Mouse (Mus musculus) MEL (cell line): Measurements from ENCODE around the gene Atp6v1b1. TPM values are rescaled to one million over a fixed set of nuclear protein-coding genes. Genes with fewer than 3 reads are reported as not detected.

Source experiments
- DNase-seq: peaks from one replicate; pipeline ENCODE4 v3.0.0; 2011; ENCODE audit warnings: low read depth, low spot score
- H3K27ac ChIP-seq: 2 replicates; pipeline ENCODE4 v1.5.1; 2012; ENCODE audit warnings: low read depth, mild to moderate bottlenecking, control low read depth, low read length, moderate library complexity; ENCODE audit not compliant: control insufficient read depth
- H3K27me3 ChIP-seq, 2 experiments: fragments of 150-350 bp in 1 of 2; sonication (generic) in 1 of 2; 2 replicates each; pipeline ENCODE4 v1.6.1; 2012; ENCODE audit warnings: low read length in 2 of 2, mild to moderate bottlenecking in 2 of 2, improper control_type of control experiment in 1 of 2, moderate library complexity in 1 of 2; ENCODE audit not compliant: insufficient read depth in 2 of 2, control insufficient read depth in 1 of 2
- H3K36me3 ChIP-seq, 2 experiments: 2 replicates each; pipeline ENCODE4 v1.6.1; 2012 to 2014; ENCODE audit warnings: low read length in 2 of 2, improper control_type of control experiment in 1 of 2, inconsistent platforms in 1 of 2, mild to moderate bottlenecking in 1 of 2; ENCODE audit not compliant: insufficient read depth in 2 of 2, control insufficient read depth in 1 of 2
- H3K4me1 ChIP-seq, 2 experiments: fragments of 150-350 bp in 1 of 2; sonication (generic) in 1 of 2; 2 replicates each; pipeline ENCODE4 v1.6.1; 2012; ENCODE audit warnings: low read length in 2 of 2, improper control_type of control experiment in 1 of 2, mild to moderate bottlenecking in 1 of 2; ENCODE audit not compliant: insufficient read depth in 2 of 2, control insufficient read depth in 1 of 2
- H3K4me3 ChIP-seq, 2 experiments: fragments of 150-350 bp in 1 of 2; sonication (generic) in 1 of 2; 2 replicates each; pipeline ENCODE4 v1.5.1; 2012; ENCODE audit warnings: low read depth in 2 of 2, low read length in 2 of 2, mild to moderate bottlenecking in 2 of 2, moderate library complexity in 2 of 2, control low read depth in 1 of 2, improper control_type of control experiment in 1 of 2; ENCODE audit not compliant: control insufficient read depth in 1 of 2, insufficient read depth in 1 of 2
- H3K79me2 ChIP-seq: 2 replicates; pipeline ENCODE4 v1.6.1; 2012; ENCODE audit warnings: mild to moderate bottlenecking, low read length, moderate library complexity; ENCODE audit not compliant: control insufficient read depth, poor library complexity, insufficient read depth
- H3K9ac ChIP-seq: 2 replicates; pipeline ENCODE4 v1.6.1; 2012; ENCODE audit warnings: low read depth, mild to moderate bottlenecking, control low read depth, low read length, moderate library complexity; ENCODE audit not compliant: control insufficient read depth, poor library complexity, severe bottlenecking
- H3K9me3 ChIP-seq: fragments of 150-350 bp; sonication (generic); replicated peaks from 2 replicates; pipeline ENCODE4 v1.6.1; 2012; ENCODE audit warnings: mild to moderate bottlenecking, low read length, improper control_type of control experiment, moderate library complexity; ENCODE audit not compliant: insufficient read depth
- CHD1 ChIP-seq: IDR thresholded peaks from 2 replicates; pipeline ENCODE4 v1.6.1; 2012; ENCODE audit warnings: low read depth, mild to moderate bottlenecking, inconsistent platforms, low read length, improper control_type of control experiment
- CTCF ChIP-seq, 3 experiments: IDR thresholded peaks in 2 of 3; conservative IDR thresholded peaks in 1 of 3; 2 replicates each; pipeline ENCODE4 v1.5.1; 2011 to 2012; ENCODE audit warnings: low read length in 3 of 3, low read depth in 2 of 3, mild to moderate bottlenecking in 2 of 3, improper control_type of control experiment in 1 of 3, inconsistent platforms in 1 of 3, mixed read lengths in 1 of 3, moderate library complexity in 1 of 3; ENCODE audit not compliant: control insufficient read depth in 1 of 3, insufficient read depth in 1 of 3, poor library complexity in 1 of 3, severe bottlenecking in 1 of 3
- E2F4 ChIP-seq: IDR thresholded peaks from 2 replicates; pipeline ENCODE4 v1.6.1; 2011; ENCODE audit warnings: low read depth, low read length, improper control_type of control experiment, borderline replicate concordance
- ELF1 ChIP-seq: IDR thresholded peaks from 2 replicates; pipeline ENCODE4 v1.6.1; 2014; ENCODE audit warnings: low read depth, mild to moderate bottlenecking, inconsistent platforms, low read length, improper control_type of control experiment, moderate library complexity
- EP300 ChIP-seq, 2 experiments: IDR thresholded peaks; 2 replicates each; pipeline ENCODE4 v1.6.1; 2011; ENCODE audit warnings: improper control_type of control experiment in 2 of 2, low read length in 2 of 2, low read depth in 1 of 2, mild to moderate bottlenecking in 1 of 2
- ETS1 ChIP-seq: IDR thresholded peaks from 2 replicates; pipeline ENCODE4 v1.6.1; 2012; ENCODE audit warnings: low read depth, mild to moderate bottlenecking, inconsistent platforms, low read length, improper control_type of control experiment, moderate library complexity
- GATA1 ChIP-seq: IDR thresholded peaks from 2 replicates; pipeline ENCODE4 v1.6.1; 2011; ENCODE audit warnings: low read depth, low read length, improper control_type of control experiment
- HCFC1 ChIP-seq: IDR thresholded peaks from 2 replicates; pipeline ENCODE4 v1.6.1; 2012; ENCODE audit warnings: low read depth, mild to moderate bottlenecking, inconsistent platforms, low read length, improper control_type of control experiment, moderate library complexity
- JUND ChIP-seq: IDR thresholded peaks from 2 replicates; pipeline ENCODE4 v1.6.1; 2011; ENCODE audit warnings: low read depth, mild to moderate bottlenecking, improper control_type of control experiment, low read length
- MAFK ChIP-seq: IDR thresholded peaks from 2 replicates; pipeline ENCODE4 v1.6.1; 2011; ENCODE audit warnings: low read depth, mild to moderate bottlenecking, low read length, improper control_type of control experiment, borderline replicate concordance
- MAX ChIP-seq: IDR thresholded peaks from 2 replicates; pipeline ENCODE4 v1.6.1; 2011; ENCODE audit warnings: low read length, improper control_type of control experiment
- MAZ ChIP-seq: IDR thresholded peaks from 2 replicates; pipeline ENCODE4 v1.6.1; 2012; ENCODE audit warnings: low read depth, mild to moderate bottlenecking, inconsistent platforms, low read length, improper control_type of control experiment
- MEF2A ChIP-seq: IDR thresholded peaks from 2 replicates; pipeline ENCODE4 v1.6.1; 2014; ENCODE audit warnings: low read depth, mild to moderate bottlenecking, inconsistent platforms, low read length, improper control_type of control experiment; ENCODE audit not compliant: poor library complexity, insufficient replicate concordance, severe bottlenecking; ENCODE audit errors: extremely low read depth
- MXI1 ChIP-seq: IDR thresholded peaks from 2 replicates; pipeline ENCODE4 v1.6.1; 2011; ENCODE audit warnings: mild to moderate bottlenecking, low read depth, low read length, improper control_type of control experiment
- NELFE ChIP-seq: IDR thresholded peaks from 2 replicates; pipeline ENCODE4 v1.6.1; 2011; ENCODE audit warnings: low read depth, low read length, improper control_type of control experiment
- NRF1 ChIP-seq: IDR thresholded peaks from 2 replicates; pipeline ENCODE4 v1.6.1; 2014; ENCODE audit warnings: low read depth, mild to moderate bottlenecking, inconsistent platforms, low read length, improper control_type of control experiment, moderate library complexity; ENCODE audit not compliant: poor library complexity, insufficient read depth, severe bottlenecking
- POLR2A ChIP-seq, 2 experiments: IDR thresholded peaks; 2 replicates each; pipeline ENCODE4 v1.6.1; 2011 to 2012; ENCODE audit warnings: low read length in 2 of 2, mild to moderate bottlenecking in 2 of 2, control low read depth in 1 of 2, improper control_type of control experiment in 1 of 2, low read depth in 1 of 2, moderate library complexity in 1 of 2; ENCODE audit not compliant: control insufficient read depth in 1 of 2, insufficient read depth in 1 of 2, poor library complexity in 1 of 2
- POLR2AphosphoS2 ChIP-seq: IDR thresholded peaks from 2 replicates; pipeline ENCODE4 v1.6.1; 2011; ENCODE audit warnings: low read length, improper control_type of control experiment
- POLR2AphosphoS5 ChIP-seq: IDR thresholded peaks from 2 replicates; pipeline ENCODE4 v1.6.1; 2012; ENCODE audit warnings: low read depth, borderline replicate concordance, mild to moderate bottlenecking, inconsistent platforms, low read length, moderate library complexity, mixed read lengths
- RAD21 ChIP-seq: IDR thresholded peaks from 2 replicates; pipeline ENCODE4 v1.6.1; 2011; ENCODE audit warnings: mild to moderate bottlenecking, low read depth, low read length, improper control_type of control experiment
- RCOR1 ChIP-seq: IDR thresholded peaks from 2 replicates; pipeline ENCODE4 v1.6.1; 2012; ENCODE audit warnings: low read depth, mild to moderate bottlenecking, inconsistent platforms, low read length, improper control_type of control experiment
- SMC3 ChIP-seq: IDR thresholded peaks from 2 replicates; pipeline ENCODE4 v1.6.1; 2011; ENCODE audit warnings: low read depth, low read length, improper control_type of control experiment
- TAL1 ChIP-seq: IDR thresholded peaks from 2 replicates; pipeline ENCODE4 v1.6.1; 2012; ENCODE audit warnings: mild to moderate bottlenecking, inconsistent platforms, low read length, moderate library complexity, mixed read lengths
- TCF12 ChIP-seq: IDR thresholded peaks from 2 replicates; pipeline ENCODE4 v1.6.1; 2014; ENCODE audit warnings: low read depth, mild to moderate bottlenecking, inconsistent platforms, low read length, improper control_type of control experiment, moderate library complexity
- USF1 ChIP-seq: IDR thresholded peaks from 2 replicates; pipeline ENCODE4 v1.6.1; 2014; ENCODE audit warnings: low read depth, mild to moderate bottlenecking, inconsistent platforms, low read length, improper control_type of control experiment, moderate library complexity
- USF2 ChIP-seq, 2 experiments: IDR thresholded peaks; 2 replicates each; pipeline ENCODE4 v1.6.1; 2011 to 2012; ENCODE audit warnings: improper control_type of control experiment in 2 of 2, low read length in 2 of 2, borderline replicate concordance in 1 of 2, inconsistent platforms in 1 of 2, low read depth in 1 of 2, mild to moderate bottlenecking in 1 of 2; ENCODE audit not compliant: insufficient read depth in 1 of 2
- polyA plus RNA-seq, 2 experiments: library from polyadenylated mRNA; stranded (reverse) in 1 of 2; unstranded in 1 of 2; fragments of >175 nt in 1 of 2; fragments of >200 nt in 1 of 2; gene quantifications; 2 replicates each; pipeline versions ENCODE4 v1.2.1 to v1.2.4; 2012; ENCODE audit warnings: low replicate concordance in 2 of 2, low read depth in 1 of 2; ENCODE audit not compliant: insufficient read length in 2 of 2, insufficient read depth in 1 of 2, missing spikeins in 1 of 2
- total RNA-seq: library from RNA; depleted of rRNA; stranded (reverse); fragments of 300-350 nt; gene quantifications from 2 replicates; pipeline ENCODE4 v1.2.3, GENCODE M21; 2012

Gene Atp6v1b1
- total and polyA plus RNA-seq, 3 experiments = 0.08 TPM; not detected in 2

GRCm38 (mm10) chr6:83728488-83728887 lies 14.3 kb upstream of the Atp6v1b1 start:
- Histone ChIP-seq H3K4me3 (no peak overlapping the region), H3K27ac (no peak overlapping the region), H3K36me3 (no peaks in the 10 kb centered on the region), H3K9ac (no peak overlapping the region), H3K27me3 (peaks cover 0 to under 1% of the 10 kb centered on the region in 2 experiments; a peak in 2 of 4 replicates), H3K9me3 (no peaks in the 10 kb centered on the region), H3K4me1 (no peaks in the 10 kb centered on the region), H3K79me2 (no peaks in the 10 kb centered on the region)
- peak; percentile 68 for DNase-seq
- TF ChIP-seq MEF2A (no peak), POLR2AphosphoS5 (no peak), ETS1 (no peak), SMC3 (peak; percentile 48), MXI1 (no peak), POLR2AphosphoS2 (no peak), MAFK (no peak), EP300 (IDR thresholded peaks at IDR 0.05; ENCODE audit: low read depth in 1 of 2, low read length in 2 of 2) (no peak), USF2 (IDR thresholded peaks at IDR 0.05; ENCODE audit: borderline replicate concordance in 1 of 2, insufficient read depth in 1 of 2, low read depth in 1 of 2, low read length in 2 of 2) (no peak), MAX (no peak), NRF1 (no peak), NELFE (no peak), CHD1 (no peak), USF1 (no peak), HCFC1 (no peak), POLR2A (IDR thresholded peaks at IDR 0.05; ENCODE audit: control insufficient read depth in 1 of 2, insufficient read depth in 1 of 2, low read depth in 1 of 2, low read length in 2 of 2, poor library complexity in 1 of 2) (no peak), GATA1 (no peak), JUND (no peak), RCOR1 (no peak), E2F4 (no peak), CTCF (IDR thresholded peaks at IDR 0.05 in 2 of 3, conservative IDR thresholded peaks at IDR 0.05 in 1 of 3; ENCODE audit: control insufficient read depth in 1 of 3, insufficient read depth in 1 of 3, low read depth in 2 of 3, low read length in 3 of 3, poor library complexity in 1 of 3, severe bottlenecking in 1 of 3) (peak; percentile 67 to 96 (median 67)), RAD21 (peak; percentile 14; the same call in 1 of the 2 replicates), ELF1 (no peak), MAZ (no peak), TAL1 (no peak), TCF12 (no peak)
